Mouse (Mus musculus) activated CD4-positive, CD25-positive, alpha-beta regulatory T cell, adult 4 months (primary cell): ENCODE data around the gene Sp9. TPM values are rescaled to one million over a fixed set of nuclear protein-coding genes. Genes with fewer than 3 reads are reported as not detected.

Experiments used
- ATAC-seq: one replicate; pipeline ENCODE4 v1.8.0; 2017
- polyA plus RNA-seq, 2 experiments: library from polyadenylated mRNA; unstranded; fragments of 100-300 nt; shearing (Covaris generic); gene quantifications; one replicate each; pipeline ENCODE4 v1.2.1; 2017

The Sp9 gene
- polyA plus RNA-seq, 2 experiments from 2014 or later: not detected

GRCm38 (mm10) chr2:73313117-73313501 lies 41.4 kb downstream of the Sp9 start:
- ATAC-seq: peak; percentile 16

- ATAC-seq: no peak
These were observed 42.6 kb downstream of the Sp9 start for GRCm38 (mm10) chr2:73314311-73314710.

GRCm38 (mm10) chr2:73317426-73317825 lies 45.7 kb downstream of the Sp9 start:
- no peak for ATAC-seq

- ATAC-seq: no peak
These were observed 47.5 kb downstream of the Sp9 start for GRCm38 (mm10) chr2:73319218-73319617.

GRCm38 (mm10) chr2:73322991-73323390 lies 51.3 kb downstream of the Sp9 start:
- ATAC-seq: no peak

- no peak for ATAC-seq
These were observed 54.1 kb downstream of the Sp9 start for GRCm38 (mm10) chr2:73325871-73326270.

Other genes with a start within 250 kb of the Sp9 start
- 100 to 1,000 TPM in 1 of 2 experiments, 10 to 100 TPM in 1; 79.2 to 103 TPM for gene Ola1, start 53.0 kb upstream of the Sp9 start, polyA plus RNA-seq
- gene Scrn3, start 40.7 kb downstream of the Sp9 start, polyA plus RNA-seq: 1 to 10 TPM; 5.9 to 7.6 TPM
- 10 to 100 TPM; 14.5 to 29.3 TPM for gene Cir1, start 40.8 kb downstream of the Sp9 start, polyA plus RNA-seq
- 10 to 100 TPM; 15.1 to 19.5 TPM for gene Gpr155, start 114.6 kb downstream of the Sp9 start, polyA plus RNA-seq